Mouse (Mus musculus) cerebellum, adult 9-11 months (tissue): ENCODE results near the gene Lars2.
"Not testable (repeated sequence)": the region's sequence is repeated elsewhere in the genome, so short reads cannot be mapped to it uniquely, and the experiment has no call there.

Source experiments
- DNase-seq: peaks from one replicate; pipeline ENCODE4 v3.0.0; 2022

Gene Lars2

GRCm38 (mm10) chr9:123394856-123395255 lies 28.1 kb downstream of the Lars2 start:
- DNase-seq = no peak

GRCm38 (mm10) chr9:123397701-123398100 lies 31.0 kb downstream of the Lars2 start:
- DNase-seq = no peak

GRCm38 (mm10) chr9:123402215-123402614 lies 35.5 kb downstream of the Lars2 start:
- no peak for DNase-seq

GRCm38 (mm10) chr9:123403031-123403430 lies 36.3 kb downstream of the Lars2 start:
- DNase-seq = peak; percentile 34

GRCm38 (mm10) chr9:123405231-123405630 lies 38.5 kb downstream of the Lars2 start:
- peak; percentile 28 for DNase-seq

GRCm38 (mm10) chr9:123408771-123409170 lies 42.0 kb downstream of the Lars2 start:
- DNase-seq = no peak

GRCm38 (mm10) chr9:123429863-123430262 lies 63.1 kb downstream of the Lars2 start:
- DNase-seq = no peak

GRCm38 (mm10) chr9:123430973-123431372 lies 64.2 kb downstream of the Lars2 start:
- DNase-seq = no peak

GRCm38 (mm10) chr9:123438223-123438622 lies 71.5 kb downstream of the Lars2 start:
- no peak for DNase-seq

GRCm38 (mm10) chr9:123440230-123441058 lies 73.7 kb downstream of the Lars2 start:
- DNase-seq = no peak

GRCm38 (mm10) chr9:123447101-123447500 lies 80.4 kb downstream of the Lars2 start:
- not testable (repeated sequence) for DNase-seq

- no peak for DNase-seq
Observed at GRCm38 (mm10) chr9:123448594-123448993, 81.9 kb downstream of the Lars2 start.

GRCm38 (mm10) chr9:123450174-123450573 lies 83.4 kb downstream of the Lars2 start:
- DNase-seq = no peak

GRCm38 (mm10) chr9:123451772-123452171 lies 85.0 kb downstream of the Lars2 start:
- DNase-seq = no peak

- DNase-seq = peak; percentile 16
Observed at GRCm38 (mm10) chr9:123456634-123457602, 90.2 kb downstream of the Lars2 start.

- peak; percentile 63 for DNase-seq
Observed at GRCm38 (mm10) chr9:123457603-123458002, 90.9 kb downstream of the Lars2 start.

- no peak for DNase-seq
Observed at GRCm38 (mm10) chr9:123467141-123467620, 100.5 kb downstream of the Lars2 start.

- DNase-seq = no peak
Observed at GRCm38 (mm10) chr9:123468406-123469085, 101.8 kb downstream of the Lars2 start.

- DNase-seq = no peak
Observed at GRCm38 (mm10) chr9:123469087-123469486, 102.4 kb downstream of the Lars2 start.

GRCm38 (mm10) chr9:123473377-123473776 lies 106.7 kb downstream of the Lars2 start:
- no peak for DNase-seq

- DNase-seq = no peak
Observed at GRCm38 (mm10) chr9:123475569-123475968, 108.8 kb downstream of the Lars2 start.

GRCm38 (mm10) chr9:123478031-123478585 lies 111.4 kb downstream of the Lars2 start:
- peak; percentile 43 for DNase-seq
